Mouse (Mus musculus) telencephalon, adult 2 months (tissue): ENCODE data around the gene Uevld.

Experiments
- DNase-seq: peaks from one replicate; pipeline ENCODE4 v3.0.0-alpha.2; 2011; ENCODE audit warnings: low read depth, low spot score

Gene Uevld

GRCm38 (mm10) chr7:46876841-46877240 lies 81.5 kb downstream of the Uevld start:
- peak; percentile 41 for DNase-seq
